Mouse (Mus musculus) CH12.LX (cell line): ENCODE data around the gene Rsph9. TPM values are rescaled to one million over a fixed set of nuclear protein-coding genes. Genes with fewer than 3 reads are reported as not detected.

Experiments
- DNase-seq: peaks from one replicate; pipeline ENCODE4 v3.0.0-alpha.2; 2013; ENCODE audit errors: extremely low read depth
- H3K27ac ChIP-seq: 2 replicates; pipeline ENCODE4 v1.5.1; 2012; ENCODE audit warnings: low read depth, mild to moderate bottlenecking, control low read depth, moderate library complexity; ENCODE audit not compliant: insufficient read depth
- H3K27me3 ChIP-seq: replicated peaks from 2 replicates; pipeline ENCODE3; 2012; ENCODE audit warnings: inconsistent platforms
- H3K36me3 ChIP-seq, 2 experiments: replicated peaks in 1 of 2; 2 replicates each; pipeline versions ENCODE3 to v1.6.1; 2012; ENCODE audit warnings: inconsistent platforms in 1 of 2, low read length in 1 of 2, mild to moderate bottlenecking in 1 of 2, mixed read lengths in 1 of 2, moderate library complexity in 1 of 2; ENCODE audit not compliant: control insufficient read depth in 1 of 2, insufficient read depth in 1 of 2
- H3K4me1 ChIP-seq, 2 experiments: 2 replicates each; pipeline ENCODE4 v1.6.1; 2012; ENCODE audit warnings: inconsistent platforms in 1 of 2, moderate library complexity in 1 of 2; ENCODE audit not compliant: insufficient read depth in 2 of 2, control insufficient read depth in 1 of 2
- H3K4me2 ChIP-seq: 2 replicates; pipeline ENCODE4 v1.6.1; 2012; ENCODE audit warnings: low read depth, mild to moderate bottlenecking, control low read depth; ENCODE audit not compliant: poor library complexity, insufficient read depth, severe bottlenecking
- H3K4me3 ChIP-seq, 3 experiments: fragments of 150-350 bp in 1 of 3; sonication (generic) in 1 of 3; replicated peaks in 1 of 3; 2 replicates each; pipeline versions ENCODE3 to v1.5.1; 2011 to 2012; ENCODE audit warnings: low read depth in 2 of 3, low read length in 2 of 3, mild to moderate bottlenecking in 2 of 3, moderate library complexity in 2 of 3, control low read depth in 1 of 3, improper control_type of control experiment in 1 of 3, inconsistent platforms in 1 of 3, mixed read lengths in 1 of 3; ENCODE audit not compliant: poor library complexity in 1 of 3
- H3K79me2 ChIP-seq: replicated peaks from 2 replicates; pipeline ENCODE4 v1.6.1; 2012; ENCODE audit warnings: mild to moderate bottlenecking, moderate library complexity; ENCODE audit not compliant: control insufficient read depth, poor library complexity, insufficient read depth, severe bottlenecking; ENCODE audit errors: extremely low read depth
- H3K9ac ChIP-seq: 2 replicates; pipeline ENCODE4 v1.6.1; 2012; ENCODE audit warnings: low read depth, mild to moderate bottlenecking, control low read depth, moderate library complexity; ENCODE audit not compliant: insufficient read depth
- H3K9me3 ChIP-seq: replicated peaks from 2 replicates; pipeline ENCODE3; 2012; ENCODE audit warnings: low read length, inconsistent platforms, mixed read lengths
- CTCF ChIP-seq, 2 experiments: IDR thresholded peaks in 1 of 2; conservative IDR thresholded peaks in 1 of 2; 2 replicates each; pipeline ENCODE4 v1.5.1; 2011 to 2012; ENCODE audit warnings: low read depth in 2 of 2, low read length in 2 of 2, improper control_type of control experiment in 1 of 2, inconsistent platforms in 1 of 2, mild to moderate bottlenecking in 1 of 2, moderate library complexity in 1 of 2
- ETS1 ChIP-seq: conservative IDR thresholded peaks from 2 replicates; pipeline ENCODE4 v1.6.1; 2012; ENCODE audit warnings: low read depth, mild to moderate bottlenecking, inconsistent platforms, low read length, improper control_type of control experiment, moderate library complexity
- IRF4 ChIP-seq: IDR thresholded peaks from 2 replicates; pipeline ENCODE4 v1.6.1; 2014; ENCODE audit warnings: low read depth, mild to moderate bottlenecking, inconsistent platforms, low read length, improper control_type of control experiment
- JUND ChIP-seq: conservative IDR thresholded peaks from 2 replicates; pipeline ENCODE4 v1.6.1; 2011; ENCODE audit warnings: low read depth, low read length, improper control_type of control experiment
- KAT2A ChIP-seq: IDR thresholded peaks from 2 replicates; pipeline ENCODE4 v1.6.1; 2012; ENCODE audit warnings: low read length, improper control_type of control experiment, inconsistent platforms; ENCODE audit not compliant: insufficient replicate concordance
- MYC ChIP-seq: IDR thresholded peaks from 2 replicates; pipeline ENCODE4 v1.6.1; 2011; ENCODE audit warnings: low read depth, mild to moderate bottlenecking, improper control_type of control experiment, low read length
- RAD21 ChIP-seq: IDR thresholded peaks from 2 replicates; pipeline ENCODE4 v1.6.1; 2011; ENCODE audit warnings: low read depth, mild to moderate bottlenecking, low read length, improper control_type of control experiment, moderate library complexity
- SMC3 ChIP-seq: IDR thresholded peaks from 2 replicates; pipeline ENCODE4 v1.6.1; 2011; ENCODE audit warnings: low read depth, low read length, improper control_type of control experiment
- USF1 ChIP-seq: IDR thresholded peaks from 2 replicates; pipeline ENCODE4 v1.6.1; 2014; ENCODE audit warnings: low read depth, mild to moderate bottlenecking, inconsistent platforms, low read length, improper control_type of control experiment
- dilution Hi-C: fragments of 300-500 bp; cut with MboI; formaldehyde crosslinking; loops from 2 replicates; pipeline ENCODE4 v1.14.3; 2020; ENCODE audit warnings: low sequenced_read_pairs; ENCODE audit not compliant: extremely low pct_unique_long_range_greater_than_20kb, extremely low pct_ligation_motif_present
- in situ Hi-C: fragments of 300-500 bp; cut with MboI; formaldehyde crosslinking; loops from 3 replicates; pipeline ENCODE4 v1.14.3; 2019; ENCODE audit warnings: low sequenced_read_pairs, low pct_ligation_motif_present, low pct_unique_long_range_greater_than_20kb, mixed read lengths
- polyA plus RNA-seq: library from polyadenylated mRNA; unstranded; fragments of >175 nt; gene quantifications from 2 replicates; pipeline ENCODE4 v1.2.1, GENCODE M21; 2012; ENCODE audit warnings: low read depth; ENCODE audit not compliant: insufficient read length
- total RNA-seq, 2 experiments: library from RNA; depleted of rRNA; stranded (reverse); fragments of 300-350 nt in 1 of 2; fragments of >200 nt in 1 of 2; gene quantifications; 2 replicates each; pipeline ENCODE4 v1.2.3; 2012 to 2014

Rsph9 gene
- total and polyA plus RNA-seq, 3 experiments, result 0.61 to 1.1 TPM; not detected in 1

DNA sequence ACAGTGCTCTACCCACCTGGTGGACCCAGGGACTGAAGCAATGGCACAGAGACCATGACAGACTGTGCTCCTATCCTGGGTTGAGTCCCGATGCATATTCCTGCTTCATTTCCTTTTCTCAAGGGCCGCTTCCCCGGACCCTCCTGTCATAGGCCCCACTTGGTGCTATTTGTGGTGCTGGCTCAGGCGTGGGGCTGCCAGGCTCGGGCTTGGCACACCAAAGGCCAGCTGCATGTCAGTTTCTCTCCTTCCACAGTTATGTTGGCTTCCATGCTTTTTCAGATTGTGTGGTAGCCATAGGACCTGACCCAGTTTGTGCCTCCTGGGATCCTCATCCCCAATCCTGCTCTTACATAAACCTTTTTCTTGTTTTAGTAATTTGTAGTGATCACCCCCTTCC is 24.8 kb upstream of the Rsph9 start:
- in situ Hi-C loops (no loop called here), dilution Hi-C loops (no loop called here)
- TF ChIP-seq JUND, result no peak
- H3K27me3 ChIP-seq, result no peaks in the 10 kb centered on the region
- H3K4me1 ChIP-seq, result peaks cover 5 to 16% of the 10 kb centered on the region in 2 experiments; a peak in 3 of 4 replicates
- no peak overlapping the region for H3K4me2 ChIP-seq
- no peak overlapping the region for H3K27ac ChIP-seq
- H3K79me2 ChIP-seq, result peaks cover 2% of the 10 kb centered on the region; the same call in 1 of the 2 replicates
- peaks cover 83 to 94% of the 10 kb centered on the region in 2 experiments for H3K36me3 ChIP-seq
- H3K4me3 ChIP-seq, result no peak overlapping the region
- no peak for DNase-seq
- H3K9ac ChIP-seq, result no peak overlapping the region
- H3K9me3 ChIP-seq, result no peaks in the 10 kb centered on the region

GRCm38 (mm10) chr17:46168318-46168717 is 24.3 kb upstream of the Rsph9 start:
- TF ChIP-seq KAT2A (no peak), CTCF (conservative IDR thresholded peaks at IDR 0.05 in 1 of 2, IDR thresholded peaks at IDR 0.05 in 1 of 2; ENCODE audit: low read depth in 2 of 2, low read length in 2 of 2) (no peak), USF1 (no peak), IRF4 (no peak)
- Histone ChIP-seq H3K9me3 (no peaks in the 10 kb centered on the region), H3K4me1 (peaks cover 8 to 16% of the 10 kb centered on the region in 2 experiments), H3K27me3 (no peaks in the 10 kb centered on the region), H3K4me3 (no peak overlapping the region), H3K79me2 (peaks cover 4% of the 10 kb centered on the region; the same call in 1 of the 2 replicates), H3K36me3 (peaks cover 83 to 93% of the 10 kb centered on the region in 2 experiments), H3K9ac (no peak overlapping the region), H3K4me2 (no peak overlapping the region), H3K27ac (no peak overlapping the region)
- in situ Hi-C loops, result no loop called here
- no peak for DNase-seq
- dilution Hi-C loops, result no loop called here

GRCm38 (mm10) chr17:46167014-46167413 is 23.0 kb upstream of the Rsph9 start:
- H3K36me3 ChIP-seq, result peaks cover 74 to 80% of the 10 kb centered on the region in 2 experiments
- no peaks in the 10 kb centered on the region for H3K9me3 ChIP-seq
- H3K79me2 ChIP-seq, result peaks cover 5% of the 10 kb centered on the region; the same call in 1 of the 2 replicates
- no peak overlapping the region for H3K9ac ChIP-seq
- no peak overlapping the region for H3K4me3 ChIP-seq
- H3K4me1 ChIP-seq, result peaks cover 16 to 19% of the 10 kb centered on the region in 2 experiments
- no peak overlapping the region for H3K27ac ChIP-seq
- no peaks in the 10 kb centered on the region for H3K27me3 ChIP-seq
- in situ Hi-C loops, result no loop called here
- dilution Hi-C loops, result no loop called here
- TF ChIP-seq CTCF (conservative IDR thresholded peaks at IDR 0.05 in 1 of 2, IDR thresholded peaks at IDR 0.05 in 1 of 2; ENCODE audit: low read depth in 2 of 2, low read length in 2 of 2), result peak in 1 of 2 experiments; percentile 54; a peak in 2 of 4 replicates
- no peak for TF ChIP-seq MYC
- TF ChIP-seq SMC3, result peak; percentile 28; the same call in 1 of the 2 replicates
- no peak for TF ChIP-seq ETS1
- TF ChIP-seq RAD21, result peak; percentile 39
- TF ChIP-seq, all 38 proteins: peak for 3
- no peak for DNase-seq
- no peak overlapping the region for H3K4me2 ChIP-seq
